Mouse (Mus musculus): ENCODE measurements at regions not wholly inside any gene's neighbourhood (a gene's known extent, or its start where the extent isn't known, plus 50 kb on each side); places are given as distances from the start of the nearest gene placed in this dataset.

GRCm38 (mm10) chr1:35653119-35653956, 414.9 kb upstream of the Hs6st1 start:
- TF ChIP-seq CHD2 (IDR thresholded peaks at IDR 0.05; ENCODE audit: low read length) (no peak), CTCF (IDR thresholded peaks at IDR 0.05 in 2 of 3, conservative IDR thresholded peaks at IDR 0.05 in 1 of 3; ENCODE audit: control insufficient read depth in 1 of 3, insufficient read depth in 1 of 3, low read depth in 2 of 3, low read length in 3 of 3, poor library complexity in 1 of 3, severe bottlenecking in 1 of 3) (no peak), HCFC1 (IDR thresholded peaks at IDR 0.05; ENCODE audit: low read depth, low read length) (no peak), ZMIZ1 (IDR thresholded peaks at IDR 0.05; ENCODE audit: low read depth, low read length) (no peak), POLR2A (IDR thresholded peaks at IDR 0.05; ENCODE audit: control insufficient read depth in 1 of 2, insufficient read depth in 1 of 2, low read depth in 1 of 2, low read length in 2 of 2, poor library complexity in 1 of 2) (no peak), ETS1 (IDR thresholded peaks at IDR 0.05; ENCODE audit: low read depth, low read length) (no peak), UBTF (IDR thresholded peaks at IDR 0.05; ENCODE audit: borderline replicate concordance, insufficient read depth, low read depth, low read length) (no peak), POLR2AphosphoS2 (IDR thresholded peaks at IDR 0.05; ENCODE audit: low read length) (no peak), E2F4 (IDR thresholded peaks at IDR 0.05; ENCODE audit: borderline replicate concordance, low read depth, low read length) (no peak), NELFE (IDR thresholded peaks at IDR 0.05; ENCODE audit: low read depth, low read length) (no peak), EP300 (IDR thresholded peaks at IDR 0.05; ENCODE audit: low read depth in 1 of 2, low read length in 2 of 2) (no peak), RAD21 (IDR thresholded peaks at IDR 0.05; ENCODE audit: low read depth, low read length) (no peak)
